Mouse (Mus musculus) stomach, postnatal 0 days (tissue): ENCODE measurements at regions not wholly inside any gene's neighbourhood (a gene's known extent, or its start where the extent isn't known, plus 50 kb on each side); places are given as distances from the start of the nearest gene placed in this dataset.

Experiments used
- ATAC-seq: fragments of 200-750 bp; cut with Nextera tagmentation; 2 replicates; pipeline ENCODE4 v1.8.0; 2017; ENCODE audit not compliant: low FRiP score, low TSS enrichment
- DNase-seq: peaks from one replicate; pipeline ENCODE4 v3.0.0-alpha.2; 2016; ENCODE audit warnings: low spot score
- H3K27ac ChIP-seq: fragments of 300-500 bp; sonication (generic); replicated peaks from 2 replicates; pipeline ENCODE4 v1.5.1; 2014; ENCODE audit warnings: mild to moderate bottlenecking, control low read depth
- H3K27me3 ChIP-seq: fragments of 300-500 bp; sonication (generic); 2 replicates; pipeline ENCODE4 v1.6.1; 2014; ENCODE audit warnings: low read length; ENCODE audit not compliant: control insufficient read depth, insufficient read depth
- H3K36me3 ChIP-seq: fragments of 300-500 bp; sonication (generic); 2 replicates; pipeline ENCODE4 v1.6.1; 2014; ENCODE audit warnings: low read length, mixed read lengths; ENCODE audit not compliant: control insufficient read depth, insufficient read depth
- H3K4me1 ChIP-seq: fragments of 300-500 bp; sonication (generic); replicated peaks from 2 replicates; pipeline ENCODE4 v1.6.1; 2014; ENCODE audit warnings: antibody characterized with exemption; ENCODE audit not compliant: control insufficient read depth, insufficient read depth
- H3K4me2 ChIP-seq: fragments of 300-500 bp; sonication (generic); replicated peaks from 2 replicates; pipeline ENCODE4 v1.6.1; 2014; ENCODE audit warnings: low read depth, mild to moderate bottlenecking, control low read depth, moderate library complexity
- H3K4me3 ChIP-seq: fragments of 300-500 bp; sonication (generic); 2 replicates; pipeline ENCODE4 v1.5.1; 2014; ENCODE audit warnings: low read depth, low read length, control low read depth
- H3K9ac ChIP-seq: fragments of 300-500 bp; sonication (generic); 2 replicates; pipeline ENCODE4 v1.6.1; 2014; ENCODE audit warnings: mild to moderate bottlenecking, low read length, control low read depth, mixed read lengths
- H3K9me3 ChIP-seq: fragments of 300-500 bp; sonication (generic); 2 replicates; pipeline ENCODE4 v1.6.1; 2016; ENCODE audit warnings: low read length; ENCODE audit not compliant: control insufficient read depth
- CTCF ChIP-seq: IDR thresholded peaks from 2 replicates; pipeline ENCODE4 v1.5.1; 2016; ENCODE audit warnings: antibody characterized with exemption, low read depth, mild to moderate bottlenecking, moderate library complexity
- EP300 ChIP-seq: optimal IDR thresholded peaks from 2 replicates; pipeline ENCODE3; 2016; ENCODE audit warnings: antibody characterized with exemption
- WGBS: fragments of 180-500 bp; shearing (Covaris S2); extraction: QIAGEN DNeasy Blood & Tissue Kit; methylation state at CpG from one replicate; pipeline ENCODE4 v1.1.7; 2014; 5-methylcytosine and 5-hydroxymethylcytosine counted together

GRCm38 (mm10) chr6:143531477-143531876, 364.5 kb downstream of the Etnk1 start:
- WGBS: 36% methylated on average over 6 of the region's 6 CpGs
- no peak overlapping the region for H3K27ac ChIP-seq
- TF ChIP-seq EP300: no peak
- TF ChIP-seq CTCF: no peak
- no peak overlapping the region for H3K9ac ChIP-seq
- no peaks in the 10 kb centered on the region for H3K36me3 ChIP-seq
- no peak overlapping the region for H3K4me2 ChIP-seq
- DNase-seq (no peak), ATAC-seq (no peak)
- H3K27me3 ChIP-seq: no peaks in the 10 kb centered on the region
- H3K4me3 ChIP-seq: no peak overlapping the region
- H3K4me1 ChIP-seq: no peaks in the 10 kb centered on the region
- no peaks in the 10 kb centered on the region for H3K9me3 ChIP-seq

- Histone ChIP-seq H3K27ac (no peak overlapping the region), H3K9ac (no peak overlapping the region), H3K36me3 (no peaks in the 10 kb centered on the region), H3K4me2 (no peak overlapping the region), H3K4me1 (no peaks in the 10 kb centered on the region), H3K27me3 (no peaks in the 10 kb centered on the region), H3K9me3 (no peaks in the 10 kb centered on the region), H3K4me3 (no peak overlapping the region)
- 95% methylated on average over 12 of the region's 12 CpGs for WGBS
- ATAC-seq: no peak
- no peak for DNase-seq
- TF ChIP-seq CTCF: no peak
- TF ChIP-seq EP300: no peak
These were observed 365.4 kb downstream of the Etnk1 start for GRCm38 (mm10) chr6:143532380-143532779.

- Histone ChIP-seq H3K27me3 (no peaks in the 10 kb centered on the region), H3K9me3 (no peaks in the 10 kb centered on the region), H3K4me1 (no peaks in the 10 kb centered on the region), H3K4me2 (no peak overlapping the region), H3K36me3 (no peaks in the 10 kb centered on the region), H3K9ac (no peak overlapping the region), H3K27ac (no peak overlapping the region), H3K4me3 (no peak overlapping the region)
- ATAC-seq: peak; percentile 96
- DNase-seq: peak; percentile 60
- TF ChIP-seq CTCF: no peak
- no peak for TF ChIP-seq EP300
- WGBS: 39% methylated on average over 12 of the region's 12 CpGs
These were observed 368.2 kb downstream of the Etnk1 start for GRCm38 (mm10) chr6:143535265-143535664.

- TF ChIP-seq EP300 (no peak), CTCF (no peak)
- no peak for DNase-seq
- Histone ChIP-seq H3K36me3 (no peaks in the 10 kb centered on the region), H3K4me2 (no peak overlapping the region), H3K4me1 (no peaks in the 10 kb centered on the region), H3K9ac (no peak overlapping the region), H3K9me3 (no peaks in the 10 kb centered on the region), H3K27me3 (no peaks in the 10 kb centered on the region), H3K27ac (no peak overlapping the region), H3K4me3 (no peak overlapping the region)
- no peak for ATAC-seq
- 75% methylated on average over 15 of the region's 15 CpGs for WGBS
These were observed 368.7 kb downstream of the Etnk1 start for GRCm38 (mm10) chr6:143535726-143536125.

- Histone ChIP-seq H3K27me3 (no peaks in the 10 kb centered on the region), H3K9me3 (no peaks in the 10 kb centered on the region), H3K4me1 (no peaks in the 10 kb centered on the region), H3K36me3 (no peaks in the 10 kb centered on the region), H3K4me2 (no peak overlapping the region), H3K4me3 (no peak overlapping the region), H3K27ac (no peak overlapping the region), H3K9ac (no peak overlapping the region)
- no peak for ATAC-seq
- 82% methylated on average over 11 of the region's 11 CpGs for WGBS
- DNase-seq: no peak
- TF ChIP-seq CTCF: no peak
- TF ChIP-seq EP300: no peak
These were observed 369.7 kb downstream of the Etnk1 start for GRCm38 (mm10) chr6:143536525-143537293.

- Histone ChIP-seq H3K4me2 (no peak overlapping the region), H3K27me3 (no peaks in the 10 kb centered on the region), H3K36me3 (no peaks in the 10 kb centered on the region), H3K4me1 (no peaks in the 10 kb centered on the region), H3K27ac (no peak overlapping the region), H3K4me3 (no peak overlapping the region), H3K9ac (no peak overlapping the region), H3K9me3 (no peaks in the 10 kb centered on the region)
- ATAC-seq (no peak), DNase-seq (no peak)
- no peak for TF ChIP-seq CTCF
- TF ChIP-seq EP300: no peak
- 42% methylated on average over 10 of the region's 10 CpGs for WGBS
These were observed 380.4 kb downstream of the Etnk1 start for GRCm38 (mm10) chr6:143547406-143547903.
